Mouse (Mus musculus): ENCODE measurements around the gene 2210016L21Rik.

The 2210016L21Rik gene

DNA sequence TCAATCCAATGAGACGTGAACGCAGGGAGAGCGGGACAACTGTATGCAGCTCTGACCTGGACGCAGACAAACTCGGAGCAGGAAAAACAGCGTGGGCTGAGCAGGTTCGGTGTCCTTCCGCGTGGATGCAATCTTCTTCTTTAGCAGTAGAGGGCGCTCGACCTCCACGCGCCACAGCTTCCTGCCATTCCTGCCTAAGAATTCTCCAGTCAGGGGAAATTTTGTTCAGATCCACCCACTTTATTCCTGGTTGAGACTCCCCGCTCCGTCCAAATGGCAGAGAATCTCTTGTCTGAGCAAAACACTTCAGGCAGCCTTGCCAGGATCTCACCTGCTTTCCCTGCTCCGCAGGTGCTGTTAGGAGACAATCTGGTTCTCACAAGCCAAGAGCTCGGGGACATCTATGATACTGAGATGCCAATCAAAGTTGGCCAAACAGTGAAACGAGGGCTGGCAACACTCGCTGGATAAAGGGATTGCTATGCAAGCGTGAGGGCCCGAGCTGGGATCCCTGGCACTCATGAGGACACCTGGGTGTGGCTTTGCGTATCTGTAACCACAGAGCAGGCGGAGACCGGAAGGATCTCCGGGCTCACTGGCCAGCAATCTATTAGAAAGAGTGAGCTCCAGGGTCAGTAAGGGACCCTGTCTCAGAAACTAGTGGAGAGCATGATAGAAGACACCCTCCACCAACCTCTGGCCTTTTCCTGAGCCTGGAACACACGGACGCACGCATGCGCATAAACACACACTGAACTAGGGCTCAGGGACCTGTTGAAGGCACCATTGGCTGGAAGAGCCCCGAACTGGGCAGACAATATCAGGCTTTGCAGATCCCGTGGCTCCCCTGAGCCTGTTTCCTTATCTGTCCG is 37.5 kb downstream of the 2210016L21Rik start:
- DNase-seq, result peak; percentile 82

DNA sequence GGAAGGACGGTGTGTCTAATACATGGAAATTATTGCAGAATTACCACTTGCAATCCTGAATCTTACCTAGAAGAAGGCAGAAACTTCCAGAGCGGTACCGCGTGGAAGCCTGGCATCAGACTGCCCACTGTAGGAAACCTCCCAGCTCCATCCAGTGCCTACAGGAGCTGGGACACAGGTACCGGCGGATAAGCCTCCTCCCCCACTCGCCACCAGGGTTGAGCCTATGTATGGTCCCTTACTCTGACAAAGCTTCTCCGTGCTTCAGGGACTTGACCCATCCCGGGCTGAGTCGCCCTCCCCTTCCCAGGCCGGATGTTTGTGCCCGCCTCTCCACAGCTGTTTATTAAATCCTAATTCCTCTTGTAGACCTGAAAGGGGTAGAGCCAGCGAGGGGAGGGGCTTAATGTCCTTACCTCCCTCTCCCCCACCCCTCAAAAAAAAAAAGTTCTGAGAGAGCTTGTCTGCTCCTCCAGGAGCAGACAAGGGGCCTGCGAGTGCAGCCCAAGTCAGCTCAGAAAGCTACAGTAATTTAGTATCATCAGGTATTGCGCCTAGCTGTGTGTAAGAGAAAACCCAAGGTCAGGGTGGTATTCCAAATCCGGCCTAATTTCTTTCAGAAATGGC is 38.3 kb downstream of the 2210016L21Rik start:
- DNase-seq, result no peak

DNA sequence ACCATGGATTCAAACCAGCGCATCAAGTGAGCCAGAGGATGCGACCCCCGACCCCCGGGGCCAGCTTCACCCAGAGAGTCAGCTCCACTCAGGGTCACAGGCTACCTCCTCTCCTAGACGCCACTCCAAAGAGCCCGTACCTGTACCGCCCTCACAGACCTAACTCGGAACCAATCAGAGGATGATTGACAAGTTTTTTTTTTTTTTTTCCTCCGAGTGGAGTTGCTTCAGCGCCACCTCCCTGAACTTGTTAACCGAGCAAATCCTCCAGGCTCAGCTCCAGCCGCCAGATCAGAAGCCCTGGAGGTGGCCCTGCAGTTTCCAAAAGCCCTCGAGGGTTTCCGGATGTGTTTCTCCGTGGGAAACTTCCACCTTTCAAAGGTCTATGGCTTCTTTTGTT is 40.0 kb downstream of the 2210016L21Rik start:
- no peak for DNase-seq

DNA sequence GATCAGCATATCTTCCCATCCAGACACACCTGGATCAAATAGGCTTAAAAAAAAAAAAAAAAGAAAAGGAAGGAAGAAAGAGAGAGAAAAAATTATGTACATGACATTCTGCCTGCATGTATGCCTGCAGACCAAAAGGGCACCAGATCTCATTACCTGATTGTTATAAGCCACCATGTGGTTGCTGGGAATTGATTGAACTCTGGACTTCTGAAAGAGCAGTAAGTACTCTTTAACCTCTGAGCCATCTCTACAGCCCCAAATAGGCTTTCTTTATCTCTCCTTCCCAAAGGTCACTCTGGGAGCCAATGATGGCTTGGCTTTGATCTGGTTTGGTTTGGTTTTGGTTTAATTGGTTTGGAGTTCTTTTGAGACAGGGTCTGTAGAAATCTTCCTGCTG is 43.1 kb downstream of the 2210016L21Rik start:
- no peak for DNase-seq

DNA sequence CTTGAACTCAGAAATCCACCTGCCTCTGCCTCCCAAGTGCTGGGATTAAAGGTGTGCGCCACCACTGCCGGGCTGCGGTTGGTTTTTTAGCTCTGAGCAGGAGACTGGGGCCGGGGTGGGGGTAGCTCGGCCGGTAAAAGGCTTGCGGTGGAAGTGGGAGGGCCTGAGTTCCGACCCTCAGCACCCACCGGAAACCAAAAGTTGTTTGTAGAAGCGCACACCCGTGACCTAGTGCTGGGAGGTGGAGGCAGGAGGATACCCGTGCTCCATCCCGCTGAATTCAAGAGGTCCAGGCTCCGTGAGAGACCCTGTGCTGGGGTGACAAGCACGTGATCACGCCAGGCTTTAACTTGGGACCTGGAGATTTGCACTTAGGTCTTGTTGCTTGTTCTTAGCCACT is 54.5 kb downstream of the 2210016L21Rik start:
- no peak for DNase-seq

DNA sequence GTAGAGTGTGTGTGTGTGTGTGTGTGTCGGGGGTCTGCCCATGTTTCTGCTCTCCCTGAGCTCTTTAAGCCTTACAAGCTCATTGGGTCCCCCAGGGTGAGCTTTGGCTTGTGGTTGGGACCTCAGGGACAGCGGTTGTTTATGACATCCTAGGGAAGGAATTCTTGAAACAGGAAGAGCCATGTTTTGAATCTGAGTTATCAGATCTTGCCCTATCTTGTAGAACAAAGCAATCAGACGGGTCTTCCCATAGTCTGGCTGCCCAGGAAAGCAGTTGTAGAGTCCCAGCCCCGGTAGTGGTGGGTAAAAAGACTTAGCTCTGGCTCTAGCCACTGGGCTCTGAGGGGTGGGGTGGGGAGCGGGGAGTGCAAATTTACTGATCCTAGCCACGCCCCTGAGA is 55.4 kb downstream of the 2210016L21Rik start:
- no peak for DNase-seq
